17 mouse cellular contexts compared by ENCODE assay signal in genomic region chr11:50303406-50303805, GRCm38 (mm10). TPM values are rescaled to one million over a fixed set of nuclear protein-coding genes. Genes with fewer than 3 reads are reported as not detected.
"Had no signal": no experiment of that assay in that cellular context is flagged by ENCODE, and none has a peak within 500 bp of the region (broad histone marks: within the 10 kb centered on the region; RNA-seq: fewer than 3 reads in every experiment).

No protein-coding gene starts in this region.

- H3K27me3 ChIP-seq: midbrain, embryonic 12.5 days; neural tube, embryonic 12.5 days; stomach, embryonic 15.5 days had no signal

- H3K9me3 ChIP-seq: midbrain, embryonic 10.5 days; midbrain, embryonic 12.5 days; neural tube, embryonic 12.5 days; stomach, embryonic 15.5 days had no signal

- H3K4me1 ChIP-seq: midbrain, embryonic 10.5 days; midbrain, embryonic 12.5 days; neural tube, embryonic 12.5 days; stomach, embryonic 15.5 days had no signal

- H3K9ac ChIP-seq: lung, embryonic 14.5 days; midbrain, embryonic 12.5 days; neural tube, embryonic 12.5 days; stomach, embryonic 15.5 days had no signal

- H3K27ac ChIP-seq: midbrain, embryonic 10.5 days; midbrain, embryonic 12.5 days; neural tube, embryonic 12.5 days; stomach, embryonic 15.5 days; stomach, postnatal 0 days had no signal

- DNase-seq: lung, embryonic 14.5 days; lung, postnatal 10 days; lung, postnatal 4 days; midbrain, embryonic 14.5 days; right cerebral cortex, postnatal 14 days; thymus, adult 2 months; thymus, postnatal 25 days; thymus, postnatal 4 days had no signal

- H3K4me2 ChIP-seq: lung, embryonic 14.5 days; midbrain, embryonic 12.5 days; neural tube, embryonic 12.5 days; stomach, embryonic 15.5 days had no signal

- H3K4me3 ChIP-seq: midbrain, embryonic 10.5 days; midbrain, embryonic 12.5 days; neural tube, embryonic 12.5 days; stomach, embryonic 15.5 days had no signal

RNA-seq across cellular contexts. Expression of gene Cby3, which starts 50.9 kb away (rescaled TPM):
- total RNA-seq: megakaryocyte, adult 5-6 weeks; monocyte, adult 5-6 weeks; neutrophil, adult 5-6 weeks had no signal
- polyA plus RNA-seq: midbrain, embryonic 12.5 days; neural tube, embryonic 12.5 days; spleen, adult 2 months had no signal
